ENCODE assay signal across 23 mouse cellular contexts in the genomic region with DNA sequence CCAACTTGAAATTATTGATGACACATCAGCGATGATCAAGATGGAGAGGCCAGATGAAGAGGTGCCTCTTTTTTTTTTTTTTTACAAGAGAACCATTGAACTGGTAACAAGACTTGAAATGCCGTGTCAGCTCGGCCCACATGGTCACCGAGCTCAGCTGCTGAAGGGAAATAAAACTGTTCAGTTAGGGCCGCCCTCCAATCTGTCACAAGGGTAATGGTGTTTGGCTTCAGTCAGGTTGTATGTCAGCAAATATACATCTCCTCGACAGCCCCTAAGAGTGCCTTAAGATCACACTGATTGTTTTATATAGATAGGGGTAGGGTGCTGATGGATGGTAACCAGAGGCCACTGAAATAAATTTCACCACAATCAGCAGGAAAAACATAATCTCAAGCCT. TPM values are rescaled to one million over a fixed set of nuclear protein-coding genes. Genes with fewer than 3 reads are reported as not detected.
DNase-seq lines count a peak whose midpoint lies in the region; ATAC-seq and TF ChIP-seq lines count a peak whose summit lies in the region.
"Had no signal": no experiment of that assay in that cellular context is flagged by ENCODE, and none has a peak within 500 bp of the region (broad histone marks: within the 10 kb centered on the region; RNA-seq: fewer than 3 reads in every experiment).

No protein-coding gene starts in this region.

- no peak overlapping the region for H3K27ac ChIP-seq in hindbrain, postnatal 0 days
- H3K27ac ChIP-seq in hindbrain, embryonic 13.5 days: no peak overlapping the region
- no peak overlapping the region for H3K27ac ChIP-seq in kidney, embryonic 16.5 days (ENCODE audit: low read length)
- no peak overlapping the region for H3K27ac ChIP-seq in midbrain, postnatal 0 days (ENCODE audit: low read depth, low read length)
- no peak overlapping the region for H3K27ac ChIP-seq in midbrain, embryonic 16.5 days (ENCODE audit: low read length)
- H3K27ac ChIP-seq: embryonic facial prominence, embryonic 10.5 days; embryonic facial prominence, embryonic 13.5 days; forebrain, embryonic 12.5 days; forebrain, embryonic 15.5 days; heart, adult 2 months; heart, embryonic 10.5 days; hindbrain, embryonic 15.5 days had no signal

- no peaks in the 10 kb centered on the region for H3K27me3 ChIP-seq in hindbrain, postnatal 0 days (ENCODE audit: insufficient read depth, low read length)
- H3K27me3 ChIP-seq in hindbrain, embryonic 13.5 days: no peaks in the 10 kb centered on the region
- H3K27me3 ChIP-seq in kidney, embryonic 16.5 days (ENCODE audit: insufficient read depth, low read length): peaks cover 2% of the 10 kb centered on the region; the same call in 1 of the 2 replicates
- no peaks in the 10 kb centered on the region for H3K27me3 ChIP-seq in midbrain, postnatal 0 days (ENCODE audit: insufficient read depth, low read length)
- H3K27me3 ChIP-seq in midbrain, embryonic 16.5 days (ENCODE audit: control insufficient read depth, insufficient read depth, low read depth, low read length): no peaks in the 10 kb centered on the region
- H3K27me3 ChIP-seq: embryonic facial prominence, embryonic 13.5 days; forebrain, embryonic 12.5 days; forebrain, embryonic 15.5 days; hindbrain, embryonic 15.5 days had no signal

- H3K4me1 ChIP-seq in hindbrain, postnatal 0 days (ENCODE audit: insufficient read depth, low read length): no peaks in the 10 kb centered on the region
- no peaks in the 10 kb centered on the region for H3K4me1 ChIP-seq in hindbrain, embryonic 13.5 days (replicated peaks)
- H3K4me1 ChIP-seq in kidney, embryonic 16.5 days (ENCODE audit: insufficient read depth, low read length): 0 out of 2 replicates have a peak, but pooled peaks cover 4% of the 10 kb centered on the region
- no peaks in the 10 kb centered on the region for H3K4me1 ChIP-seq in midbrain, postnatal 0 days (ENCODE audit: insufficient read depth, low read length)
- no peaks in the 10 kb centered on the region for H3K4me1 ChIP-seq in midbrain, embryonic 16.5 days (ENCODE audit: control insufficient read depth, insufficient read depth, low read length)
- H3K4me1 ChIP-seq: embryonic facial prominence, embryonic 10.5 days; embryonic facial prominence, embryonic 13.5 days; forebrain, embryonic 12.5 days; forebrain, embryonic 15.5 days; heart, embryonic 10.5 days; hindbrain, embryonic 15.5 days had no signal

- 70% methylated on average over 6 of the region's 6 CpGs for WGBS in hindbrain, postnatal 0 days
- 63% methylated on average over 6 of the region's 6 CpGs for WGBS in hindbrain, embryonic 13.5 days
- 16% methylated on average over 6 of the region's 6 CpGs for WGBS in kidney, embryonic 16.5 days
- WGBS in midbrain, postnatal 0 days: 89% methylated on average over 6 of the region's 6 CpGs
- WGBS in midbrain, embryonic 16.5 days: 91% methylated on average over 6 of the region's 6 CpGs

- no peaks in the 10 kb centered on the region for H3K9me3 ChIP-seq in hindbrain, postnatal 0 days (ENCODE audit: low read length)
- H3K9me3 ChIP-seq in hindbrain, embryonic 13.5 days: no peaks in the 10 kb centered on the region; the same call in 1 of the 2 replicates
- no peaks in the 10 kb centered on the region; the same call in 1 of the 2 replicates for H3K9me3 ChIP-seq in kidney, embryonic 16.5 days (ENCODE audit: low read length)
- H3K9me3 ChIP-seq in midbrain, postnatal 0 days (ENCODE audit: low read length): no peaks in the 10 kb centered on the region
- H3K9me3 ChIP-seq in midbrain, embryonic 16.5 days (replicated peaks; ENCODE audit: control insufficient read depth, low read length, poor library complexity, severe bottlenecking): no peaks in the 10 kb centered on the region
- H3K9me3 ChIP-seq: embryonic facial prominence, embryonic 10.5 days; embryonic facial prominence, embryonic 13.5 days; forebrain, embryonic 12.5 days; forebrain, embryonic 15.5 days; hindbrain, embryonic 15.5 days had no signal

- H3K36me3 ChIP-seq in hindbrain, postnatal 0 days (ENCODE audit: insufficient read depth, low read length): no peaks in the 10 kb centered on the region
- H3K36me3 ChIP-seq in hindbrain, embryonic 13.5 days: no peaks in the 10 kb centered on the region
- no peaks in the 10 kb centered on the region for H3K36me3 ChIP-seq in kidney, embryonic 16.5 days (ENCODE audit: insufficient read depth, low read length)
- no peaks in the 10 kb centered on the region for H3K36me3 ChIP-seq in midbrain, postnatal 0 days (ENCODE audit: insufficient read depth, low read length)
- H3K36me3 ChIP-seq in midbrain, embryonic 16.5 days (ENCODE audit: control insufficient read depth, insufficient read depth, low read length): no peaks in the 10 kb centered on the region
- H3K36me3 ChIP-seq: embryonic facial prominence, embryonic 10.5 days; embryonic facial prominence, embryonic 13.5 days; forebrain, embryonic 12.5 days; forebrain, embryonic 15.5 days; heart, embryonic 10.5 days; hindbrain, embryonic 15.5 days had no signal

- ATAC-seq in hindbrain, postnatal 0 days: no peak
- no peak for ATAC-seq in hindbrain, embryonic 13.5 days (ENCODE audit: low FRiP score)
- no peak for ATAC-seq in kidney, embryonic 16.5 days (ENCODE audit: low FRiP score, low TSS enrichment)
- no peak for ATAC-seq in midbrain, postnatal 0 days (ENCODE audit: low FRiP score)
- ATAC-seq in midbrain, embryonic 16.5 days: no peak
- ATAC-seq: CD4-positive, CD25-positive, alpha-beta regulatory T cell, adult 4 months; forebrain, embryonic 15.5 days had no signal

- H3K4me2 ChIP-seq in hindbrain, postnatal 0 days (ENCODE audit: low read depth, low read length): no peak overlapping the region
- no peak overlapping the region for H3K4me2 ChIP-seq in hindbrain, embryonic 13.5 days
- H3K4me2 ChIP-seq in kidney, embryonic 16.5 days (replicated peaks; ENCODE audit: low read depth, low read length): peak overlapping the region; percentile 25
- H3K4me2 ChIP-seq in midbrain, postnatal 0 days (ENCODE audit: low read depth, low read length, poor library complexity, severe bottlenecking): no peak overlapping the region
- H3K4me2 ChIP-seq in midbrain, embryonic 16.5 days (ENCODE audit: low read length): no peak overlapping the region
- H3K4me2 ChIP-seq: embryonic facial prominence, embryonic 13.5 days; forebrain, embryonic 12.5 days; forebrain, embryonic 15.5 days; hindbrain, embryonic 15.5 days had no signal

- no peak for TF ChIP-seq CTCF in hindbrain, postnatal 0 days (IDR thresholded peaks at IDR 0.05; ENCODE audit: low read depth)
- TF ChIP-seq CTCF in midbrain, postnatal 0 days (IDR thresholded peaks at IDR 0.05): no peak

- peak; percentile 8 for DNase-seq in hindbrain, postnatal 0 days (ENCODE audit: low spot score)
- DNase-seq in kidney, adult 18-20 months: no peak
- DNase-seq in midbrain, postnatal 0 days (ENCODE audit: low spot score): peak; percentile 20
- no peak for DNase-seq in urinary bladder, postnatal 4 days (ENCODE audit: low spot score in 2 of 2)
- DNase-seq: adrenal gland, adult 2 months; adrenal gland, postnatal 14 days; cerebellum, adult 11-12 months; cerebellum, adult 8-10 months; cerebellum, postnatal 36 days; embryo, embryonic 11 days; gastrocnemius, postnatal 25 days; heart, adult 2 months had no signal

- no peak overlapping the region for H3K9ac ChIP-seq in hindbrain, postnatal 0 days (replicated peaks; ENCODE audit: low read length)
- H3K9ac ChIP-seq in hindbrain, embryonic 13.5 days: no peak overlapping the region
- no peak overlapping the region for H3K9ac ChIP-seq in kidney, embryonic 16.5 days (replicated peaks; ENCODE audit: low read length)
- no peak overlapping the region for H3K9ac ChIP-seq in midbrain, postnatal 0 days (replicated peaks; ENCODE audit: low read length, poor library complexity, severe bottlenecking)
- H3K9ac ChIP-seq in midbrain, embryonic 16.5 days (ENCODE audit: low read depth, low read length): no peak overlapping the region
- H3K9ac ChIP-seq: embryonic facial prominence, embryonic 13.5 days; forebrain, embryonic 12.5 days; forebrain, embryonic 15.5 days; hindbrain, embryonic 15.5 days had no signal

- no peak overlapping the region for H3K4me3 ChIP-seq in hindbrain, postnatal 0 days (ENCODE audit: low read length)
- no peak overlapping the region for H3K4me3 ChIP-seq in hindbrain, embryonic 13.5 days
- H3K4me3 ChIP-seq in kidney, embryonic 16.5 days (ENCODE audit: low read length): no peak overlapping the region
- H3K4me3 ChIP-seq in midbrain, postnatal 0 days (ENCODE audit: low read depth, low read length): no peak overlapping the region
- no peak overlapping the region for H3K4me3 ChIP-seq in midbrain, embryonic 16.5 days (ENCODE audit: low read depth, low read length)
- H3K4me3 ChIP-seq: embryonic facial prominence, embryonic 10.5 days; embryonic facial prominence, embryonic 13.5 days; erythroblast, embryonic 14.5 days; forebrain, embryonic 12.5 days; forebrain, embryonic 15.5 days; heart, adult 2 months; heart, embryonic 10.5 days; hindbrain, embryonic 15.5 days had no signal

RNA-seq across cellular contexts. Expression of a gene that starts 28.3 kb away (rescaled TPM):
- 33.2 and 43.0 TPM in 2 replicates for total RNA-seq in hindbrain, postnatal 0 days (2014; rRNA removed)
- polyA plus RNA-seq in hindbrain, postnatal 0 days (2015; fragmentation: Nextera tagmentation; extraction: Ambion mirVana): 44.3 and 48.5 TPM in 2 replicates
- 83.7 and 85.2 TPM in 2 replicates for polyA plus RNA-seq in hindbrain, embryonic 13.5 days (2015; fragmentation: Nextera tagmentation; extraction: Ambion mirVana)
- 111 and 116 TPM in 2 replicates for polyA plus RNA-seq in kidney, embryonic 16.5 days (2015; fragmentation: Nextera tagmentation; extraction: Ambion mirVana)
- total RNA-seq in midbrain, postnatal 0 days (2014; rRNA removed): 41.5 and 63.6 TPM in 2 replicates
- polyA plus RNA-seq in midbrain, postnatal 0 days (2015; fragmentation: Nextera tagmentation; extraction: Ambion mirVana): 45.9 and 48.0 TPM in 2 replicates
- 74.0 and 80.4 TPM in 2 replicates for polyA plus RNA-seq in midbrain, embryonic 16.5 days (2015; fragmentation: Nextera tagmentation; extraction: Ambion mirVana)

RNA-seq across cellular contexts. Expression of a gene that starts 51.3 kb away (rescaled TPM):
- total RNA-seq in hindbrain, postnatal 0 days (2014; rRNA removed): 81.5 and 84.2 TPM in 2 replicates
- 239 TPM in 2 replicates for polyA plus RNA-seq in hindbrain, postnatal 0 days (2015; fragmentation: Nextera tagmentation; extraction: Ambion mirVana)
- polyA plus RNA-seq in hindbrain, embryonic 13.5 days (2015; fragmentation: Nextera tagmentation; extraction: Ambion mirVana): 203 and 205 TPM in 2 replicates
- 174 and 181 TPM in 2 replicates for polyA plus RNA-seq in kidney, embryonic 16.5 days (2015; fragmentation: Nextera tagmentation; extraction: Ambion mirVana)
- 104 and 116 TPM in 2 replicates for total RNA-seq in midbrain, postnatal 0 days (2014; rRNA removed)
- 213 and 236 TPM in 2 replicates for polyA plus RNA-seq in midbrain, postnatal 0 days (2015; fragmentation: Nextera tagmentation; extraction: Ambion mirVana)
- polyA plus RNA-seq in midbrain, embryonic 16.5 days (2015; fragmentation: Nextera tagmentation; extraction: Ambion mirVana): 177 and 184 TPM in 2 replicates

Comparison
In these comparisons a context has a peak if more than half of its experiments do, and no peak if none do; other contexts are left out.
1. DNase-seq: peak in hindbrain, postnatal 0 days (single experiment) and midbrain, postnatal 0 days (single experiment); none in kidney, adult 18-20 months (single experiment) and urinary bladder, postnatal 4 days (0 of 2).